Mouse (Mus musculus) layer of hippocampus, adult 9-11 months (tissue): ENCODE measurements around the gene Map4k2.

ENCODE experiments used
- DNase-seq: peaks from one replicate; pipeline ENCODE4 v3.0.0; 2022

Map4k2 gene

GRCm38 (mm10) chr19:6382323-6382924, 41.5 kb downstream of the Map4k2 start:
- no peak for DNase-seq

GRCm38 (mm10) chr19:6383470-6383869, 42.5 kb downstream of the Map4k2 start:
- DNase-seq = no peak

- peak; percentile 46 for DNase-seq
Measured at GRCm38 (mm10) chr19:6384128-6384527, 43.2 kb downstream of the Map4k2 start, which contains the start of gene Pygm. Pygm (plus strand) TSS chr19:6384399.

GRCm38 (mm10) chr19:6384954-6385353, 44.0 kb downstream of the Map4k2 start:
- DNase-seq = no peak

GRCm38 (mm10) chr19:6385419-6385818, 44.5 kb downstream of the Map4k2 start:
- no peak for DNase-seq

GRCm38 (mm10) chr19:6385821-6386220, 44.9 kb downstream of the Map4k2 start:
- DNase-seq = no peak

GRCm38 (mm10) chr19:6386234-6386633, 45.3 kb downstream of the Map4k2 start:
- no peak for DNase-seq

- DNase-seq = no peak
Measured at GRCm38 (mm10) chr19:6388006-6388405, 47.1 kb downstream of the Map4k2 start.

- no peak for DNase-seq
Measured at GRCm38 (mm10) chr19:6389803-6390202, 48.9 kb downstream of the Map4k2 start.

GRCm38 (mm10) chr19:6390251-6390650, 49.3 kb downstream of the Map4k2 start:
- DNase-seq = no peak

- DNase-seq = no peak
Measured at GRCm38 (mm10) chr19:6392743-6393393, 51.9 kb downstream of the Map4k2 start.

- DNase-seq = no peak
Measured at GRCm38 (mm10) chr19:6393637-6394036, 52.7 kb downstream of the Map4k2 start.

GRCm38 (mm10) chr19:6396237-6396636, 55.3 kb downstream of the Map4k2 start:
- DNase-seq = no peak

- no peak for DNase-seq
Measured at GRCm38 (mm10) chr19:6397582-6398249, 56.8 kb downstream of the Map4k2 start.

GRCm38 (mm10) chr19:6398447-6399284, 57.7 kb downstream of the Map4k2 start:
- no peak for DNase-seq

- no peak for DNase-seq
Measured at GRCm38 (mm10) chr19:6399285-6400095, 58.6 kb downstream of the Map4k2 start, which contains the start of gene Rasgrp2. Rasgrp2 (plus strand) TSS chr19:6399340.

- no peak for DNase-seq
Measured at GRCm38 (mm10) chr19:6400096-6401086, 59.5 kb downstream of the Map4k2 start.

GRCm38 (mm10) chr19:6401131-6401815, 60.3 kb downstream of the Map4k2 start:
- no peak for DNase-seq

- no peak for DNase-seq
Measured at GRCm38 (mm10) chr19:6401951-6402350, 61.0 kb downstream of the Map4k2 start.

GRCm38 (mm10) chr19:6403869-6404268, 62.9 kb downstream of the Map4k2 start:
- no peak for DNase-seq
